Mouse (Mus musculus) midbrain, embryonic 16.5 days (tissue): Measurements from ENCODE around the gene Steap2. TPM values are rescaled to one million over a fixed set of nuclear protein-coding genes. Genes with fewer than 3 reads are reported as not detected.
A peak's percentile ranks its signal among the peaks of the same experiment; 100 is the strongest.

Source experiments
- ATAC-seq: fragments of 200-750 bp; cut with Nextera tagmentation; 2 replicates; pipeline ENCODE4 v1.8.0; 2017; ENCODE audit warnings: moderate TSS enrichment
- H3K27ac ChIP-seq: fragments of 300-500 bp; sonication (generic); 2 replicates; pipeline ENCODE4 v1.5.1; 2014; ENCODE audit warnings: mild to moderate bottlenecking, low read length, mixed read lengths
- H3K27me3 ChIP-seq: fragments of 300-500 bp; sonication (generic); 2 replicates; pipeline ENCODE4 v1.6.1; 2014; ENCODE audit warnings: low read depth, low read length, mixed read lengths; ENCODE audit not compliant: control insufficient read depth, insufficient read depth
- H3K36me3 ChIP-seq: fragments of 300-500 bp; sonication (generic); 2 replicates; pipeline ENCODE4 v1.6.1; 2014; ENCODE audit warnings: mild to moderate bottlenecking, low read length, moderate library complexity, mixed read lengths; ENCODE audit not compliant: control insufficient read depth, insufficient read depth
- H3K4me1 ChIP-seq: fragments of 300-500 bp; sonication (generic); 2 replicates; pipeline ENCODE4 v1.6.1; 2014; ENCODE audit warnings: mild to moderate bottlenecking, low read length, mixed read lengths; ENCODE audit not compliant: control insufficient read depth, insufficient read depth
- H3K4me2 ChIP-seq: fragments of 300-500 bp; sonication (generic); 2 replicates; pipeline ENCODE4 v1.6.1; 2014; ENCODE audit warnings: mild to moderate bottlenecking, low read length, mixed read lengths
- H3K4me3 ChIP-seq: fragments of 300-500 bp; sonication (generic); 2 replicates; pipeline ENCODE4 v1.5.1; 2014; ENCODE audit warnings: low read depth, mild to moderate bottlenecking, low read length, moderate library complexity, mixed read lengths
- H3K9ac ChIP-seq: fragments of 300-500 bp; sonication (generic); 2 replicates; pipeline ENCODE4 v1.6.1; 2014; ENCODE audit warnings: low read depth, low read length, mixed read lengths
- H3K9me3 ChIP-seq: fragments of 300-500 bp; sonication (generic); replicated peaks from 2 replicates; pipeline ENCODE4 v1.6.1; 2014; ENCODE audit warnings: mild to moderate bottlenecking, low read length, mixed read lengths; ENCODE audit not compliant: control insufficient read depth, poor library complexity, severe bottlenecking
- whole genome bisulfite sequencing: fragments of 180-500 bp; shearing (Covaris S2); extraction: QIAGEN DNeasy Blood & Tissue Kit; methylation state at CpG from one replicate; pipeline ENCODE4 v1.1.7; 2014; 5-methylcytosine and 5-hydroxymethylcytosine counted together
- polyA plus RNA-seq: library from polyadenylated mRNA; unstranded; fragments of >200 nt; fragmentation: Nextera tagmentation; extraction: Ambion mirVana; gene quantifications from 2 replicates; pipeline ENCODE4 v1.2.1, GENCODE M21; 2015

Gene Steap2
- polyA plus RNA-seq, 1 experiment from 2014 or later, result 5.6 TPM

- no peaks in the 10 kb centered on the region for H3K9me3 ChIP-seq
- H3K36me3 ChIP-seq, result no peaks in the 10 kb centered on the region
- no peak overlapping the region for H3K4me3 ChIP-seq
- H3K4me2 ChIP-seq, result no peak overlapping the region
- no peak overlapping the region for H3K27ac ChIP-seq
- H3K9ac ChIP-seq, result no peak overlapping the region
- no peaks in the 10 kb centered on the region for H3K27me3 ChIP-seq
- ATAC-seq, result no peak
- WGBS, result 58% methylated on average over 4 of the region's 4 CpGs
- no peaks in the 10 kb centered on the region for H3K4me1 ChIP-seq
These were observed 11.1 kb downstream of the Steap2 start for GRCm38 (mm10) chr5:5683292-5683691.

- H3K4me3 ChIP-seq, result no peak overlapping the region
- no peaks in the 10 kb centered on the region for H3K27me3 ChIP-seq
- H3K4me1 ChIP-seq, result no peaks in the 10 kb centered on the region
- no peak overlapping the region for H3K4me2 ChIP-seq
- H3K9me3 ChIP-seq, result no peaks in the 10 kb centered on the region
- H3K36me3 ChIP-seq, result peaks cover 9% of the 10 kb centered on the region; the same call in 1 of the 2 replicates
- ATAC-seq, result no peak
- no peak overlapping the region for H3K27ac ChIP-seq
- H3K9ac ChIP-seq, result no peak overlapping the region
These were observed 14.9 kb downstream of the Steap2 start for GRCm38 (mm10) chr5:5679459-5679858.

GRCm38 (mm10) chr5:5676082-5676481, 18.3 kb downstream of the Steap2 start:
- no peaks in the 10 kb centered on the region for H3K4me1 ChIP-seq
- no peak overlapping the region for H3K27ac ChIP-seq
- H3K27me3 ChIP-seq, result no peaks in the 10 kb centered on the region
- H3K36me3 ChIP-seq, result peaks cover 18% of the 10 kb centered on the region
- no peak for ATAC-seq
- WGBS, result 94% methylated on average over 3 of the region's 3 CpGs
- H3K9ac ChIP-seq, result no peak overlapping the region
- no peak overlapping the region for H3K4me3 ChIP-seq
- H3K4me2 ChIP-seq, result no peak overlapping the region
- H3K9me3 ChIP-seq, result no peaks in the 10 kb centered on the region

DNA sequence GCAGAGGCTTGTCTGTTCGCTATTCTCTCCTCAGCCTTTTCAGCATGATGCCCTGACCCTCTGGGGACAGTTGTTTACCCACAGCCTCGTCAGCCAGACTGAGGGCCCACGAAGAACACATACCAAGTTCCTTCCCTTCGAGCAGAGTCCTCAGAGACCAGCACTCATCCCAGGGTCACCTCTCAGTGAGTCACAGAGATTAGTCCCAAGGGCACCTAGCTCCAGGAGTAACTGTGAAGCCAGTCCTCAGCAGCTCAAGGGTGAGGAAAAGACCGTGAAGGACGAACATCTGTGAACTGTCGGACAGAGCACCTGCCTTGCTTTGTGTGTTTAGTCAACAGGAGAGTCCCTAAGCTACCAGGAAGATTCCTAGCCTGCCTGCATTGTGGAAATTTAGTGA, 25.5 kb downstream of the Steap2 start:
- Histone ChIP-seq H3K9me3 (no peaks in the 10 kb centered on the region), H3K4me1 (peaks cover 10% of the 10 kb centered on the region), H3K27ac (no peak overlapping the region), H3K27me3 (no peaks in the 10 kb centered on the region), H3K9ac (no peak overlapping the region), H3K4me2 (no peak overlapping the region), H3K4me3 (no peak overlapping the region), H3K36me3 (peaks cover 8% of the 10 kb centered on the region; the same call in 1 of the 2 replicates)
- no peak for ATAC-seq
- 80% methylated on average over 7 of the region's 7 CpGs for WGBS

DNA sequence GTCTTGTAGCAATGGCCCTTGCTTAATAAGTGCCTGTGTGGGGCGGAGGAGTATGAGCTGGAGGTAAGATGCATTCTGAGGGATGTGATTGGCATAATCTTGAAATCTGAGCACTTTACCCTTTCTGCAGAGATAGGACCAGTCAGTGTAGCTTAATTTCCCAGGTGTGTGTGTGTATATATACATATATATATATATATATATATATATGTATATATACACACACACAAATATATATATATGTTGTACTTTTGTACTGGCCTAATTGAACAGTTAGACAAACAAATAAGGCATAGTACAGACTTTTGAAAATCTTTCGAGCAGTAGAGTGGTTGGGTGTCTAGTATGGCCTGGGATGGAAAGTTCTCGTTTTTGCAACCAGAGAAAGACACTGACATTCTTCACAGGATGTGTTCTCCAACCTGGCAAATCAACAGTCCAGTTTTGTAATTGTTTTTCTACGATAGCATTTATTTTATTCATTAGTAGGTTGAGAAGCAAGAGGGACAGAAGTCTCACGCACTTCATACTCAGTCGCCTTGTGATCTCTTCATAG, 29.9 kb downstream of the Steap2 start:
- Histone ChIP-seq H3K4me1 (peaks cover 18% of the 10 kb centered on the region), H3K36me3 (no peaks in the 10 kb centered on the region), H3K27ac (peak overlapping the region; percentile 82), H3K4me2 (peak overlapping the region; percentile 89), H3K27me3 (no peaks in the 10 kb centered on the region), H3K9me3 (no peaks in the 10 kb centered on the region), H3K9ac (peak overlapping the region; percentile 84), H3K4me3 (peak overlapping the region; percentile 95)
- ATAC-seq, result peak; percentile 34
- 44% methylated on average over 6 of the region's 6 CpGs for WGBS

DNA sequence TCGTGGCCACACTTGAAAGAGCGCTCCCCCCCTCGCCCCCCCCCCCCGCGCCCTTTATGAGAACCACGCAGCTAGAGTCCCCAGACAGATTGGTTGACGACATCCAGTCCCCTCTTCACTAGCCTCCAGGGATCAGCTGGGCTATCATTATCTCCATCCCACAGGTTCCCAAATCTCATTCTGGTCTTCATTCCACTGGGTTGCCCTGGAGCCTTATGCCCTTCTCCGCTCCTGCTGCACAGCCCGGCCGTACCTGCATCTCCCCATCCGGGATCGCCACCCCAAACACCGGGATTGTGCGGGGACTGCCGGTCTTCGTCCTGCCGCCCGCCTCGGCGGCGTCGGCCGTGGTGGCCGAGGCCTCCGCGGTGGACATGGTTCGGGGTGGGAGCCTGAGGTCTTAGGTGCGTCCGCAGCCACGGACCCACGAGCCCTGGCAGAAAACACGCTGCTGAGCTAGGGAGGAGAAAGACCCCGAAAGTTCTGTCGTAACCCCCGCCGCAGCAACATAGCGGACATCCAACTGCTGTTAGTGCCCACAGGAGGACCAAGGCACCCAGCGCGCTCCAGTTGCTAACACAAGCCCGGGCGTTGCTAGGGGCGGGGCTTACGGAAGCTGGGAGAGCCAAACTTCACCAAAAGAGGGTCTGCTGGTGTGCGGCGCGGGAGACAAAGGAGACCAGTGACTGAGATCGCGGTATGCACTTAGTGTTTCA, 30.6 kb downstream of the Steap2 start, which contains the start of gene Cfap69:
TSS of gene Cfap69 (minus strand) at position 585 of the 716 bp plus-strand sequence.
- Histone ChIP-seq H3K4me3 (peak within 1 kb of the TSS; percentile 95), H3K9ac (peak within 1 kb of the TSS; percentile 84), H3K4me1 (peaks cover 18% of the 10 kb centered on the region), H3K36me3 (no peaks in the 10 kb centered on the region), H3K27me3 (no peaks in the 10 kb centered on the region), H3K4me2 (peak within 1 kb of the TSS; percentile 89), H3K27ac (peak within 1 kb of the TSS; percentile 82), H3K9me3 (no peaks in the 10 kb centered on the region)
- WGBS, result under 1% methylated on average over 46 of the region's 48 CpGs
- peak; percentile 99 for ATAC-seq

- ATAC-seq, result no peak
- Histone ChIP-seq H3K4me1 (peaks cover 18% of the 10 kb centered on the region), H3K9ac (peak overlapping the region; percentile 84), H3K36me3 (no peaks in the 10 kb centered on the region), H3K27me3 (no peaks in the 10 kb centered on the region), H3K4me3 (peak overlapping the region; percentile 95), H3K4me2 (peak overlapping the region; percentile 89), H3K27ac (no peak overlapping the region), H3K9me3 (no peaks in the 10 kb centered on the region)
- 37% methylated on average over 6 of the region's 6 CpGs for WGBS
These were observed 31.3 kb downstream of the Steap2 start for GRCm38 (mm10) chr5:5663057-5663456.

DNA sequence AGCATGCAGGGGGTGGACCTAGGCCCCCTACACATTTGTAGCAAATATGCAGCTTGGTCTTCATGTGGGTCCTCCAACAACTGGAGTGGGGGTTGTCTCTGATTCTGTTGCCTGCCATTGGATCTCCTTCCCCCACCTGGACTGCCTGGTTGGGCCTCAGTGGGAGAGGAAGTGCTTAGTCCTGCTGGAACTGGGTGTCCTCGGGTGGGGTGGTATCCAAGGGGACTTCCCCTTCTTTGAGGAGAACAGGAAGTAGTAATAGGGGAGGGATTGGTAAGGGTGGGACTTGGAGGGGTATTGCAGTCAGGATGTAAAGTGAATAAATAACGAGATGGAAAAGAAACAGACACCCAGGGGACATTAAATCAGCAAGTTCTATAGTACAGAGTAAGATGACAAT, 35.7 kb downstream of the Steap2 start:
- Histone ChIP-seq H3K27me3 (no peaks in the 10 kb centered on the region), H3K9me3 (no peaks in the 10 kb centered on the region), H3K36me3 (no peaks in the 10 kb centered on the region), H3K4me2 (no peak overlapping the region), H3K27ac (no peak overlapping the region), H3K4me1 (peaks cover 7% of the 10 kb centered on the region; the same call in 1 of the 2 replicates), H3K9ac (no peak overlapping the region), H3K4me3 (no peak overlapping the region)
- 69% methylated on average over 2 of the region's 2 CpGs for WGBS
- ATAC-seq, result no peak

GRCm38 (mm10) chr5:5657932-5658331, 36.4 kb downstream of the Steap2 start:
- Histone ChIP-seq H3K9me3 (no peaks in the 10 kb centered on the region), H3K4me2 (no peak overlapping the region), H3K4me1 (peaks cover 2% of the 10 kb centered on the region; the same call in 1 of the 2 replicates), H3K36me3 (no peaks in the 10 kb centered on the region), H3K9ac (no peak overlapping the region), H3K27me3 (no peaks in the 10 kb centered on the region), H3K4me3 (no peak overlapping the region), H3K27ac (no peak overlapping the region)
- ATAC-seq, result no peak
- WGBS, result 90% methylated on average over 2 of the region's 2 CpGs
